Mouse (Mus musculus) ES-E14 (cell line): ENCODE results near the gene Grem1. TPM values are rescaled to one million over a fixed set of nuclear protein-coding genes. Genes with fewer than 3 reads are reported as not detected.

ENCODE experiments used
- DNase-seq: peaks from one replicate; pipeline ENCODE4 v3.0.0-alpha.2; 2013; ENCODE audit warnings: low read depth, low spot score
- H3K27ac ChIP-seq: 2 replicates; pipeline ENCODE4 v1.5.1; 2012; ENCODE audit warnings: low read depth, mild to moderate bottlenecking, low read length, moderate library complexity, mixed read lengths; ENCODE audit not compliant: poor library complexity, insufficient read depth, severe bottlenecking
- H3K36me3 ChIP-seq: 2 replicates; pipeline ENCODE4 v1.6.1; 2012; ENCODE audit warnings: mild to moderate bottlenecking, low read length, moderate library complexity, mixed read lengths; ENCODE audit not compliant: control insufficient read depth, poor library complexity, insufficient read depth, severe bottlenecking
- H3K4me1 ChIP-seq, 2 experiments: fragments of 150-350 bp in 1 of 2; sonication (generic) in 1 of 2; 2 replicates each; pipeline ENCODE4 v1.6.1; 2012; ENCODE audit warnings: low read length in 2 of 2, mild to moderate bottlenecking in 1 of 2, mixed read lengths in 1 of 2; ENCODE audit not compliant: control insufficient read depth in 2 of 2, insufficient read depth in 2 of 2, poor library complexity in 1 of 2
- H3K4me3 ChIP-seq, 2 experiments: fragments of 150-350 bp in 1 of 2; sonication (generic) in 1 of 2; 2 replicates each; pipeline ENCODE4 v1.5.1; 2012; ENCODE audit warnings: low read length in 2 of 2, low read depth in 1 of 2, mild to moderate bottlenecking in 1 of 2, mixed read lengths in 1 of 2; ENCODE audit not compliant: insufficient read depth in 1 of 2, poor library complexity in 1 of 2, severe bottlenecking in 1 of 2
- H3K9ac ChIP-seq: 2 replicates; pipeline ENCODE4 v1.6.1; 2012; ENCODE audit warnings: low read depth, mild to moderate bottlenecking, low read length, mixed read lengths; ENCODE audit not compliant: poor library complexity, insufficient read depth, severe bottlenecking
- H3K9me3 ChIP-seq: fragments of 150-350 bp; sonication (generic); 2 replicates; pipeline ENCODE4 v1.6.1; 2012; ENCODE audit warnings: low read depth, mild to moderate bottlenecking, low read length; ENCODE audit not compliant: control insufficient read depth, insufficient read depth
- CHD2 ChIP-seq: IDR thresholded peaks from 2 replicates; pipeline ENCODE4 v1.6.1; 2014; ENCODE audit warnings: mild to moderate bottlenecking, low read depth, low read length, inconsistent platforms
- HCFC1 ChIP-seq: IDR thresholded peaks from 2 replicates; pipeline ENCODE4 v1.6.1; 2012; ENCODE audit warnings: low read length, inconsistent platforms, borderline replicate concordance; ENCODE audit not compliant: insufficient read depth
- MAFK ChIP-seq: IDR thresholded peaks from 2 replicates; pipeline ENCODE4 v1.6.1; 2014; ENCODE audit warnings: mild to moderate bottlenecking, low read depth, low read length, inconsistent platforms; ENCODE audit not compliant: insufficient read depth
- ZC3H11A ChIP-seq: IDR thresholded peaks from 2 replicates; pipeline ENCODE4 v1.6.1; 2012; ENCODE audit warnings: low read depth, mild to moderate bottlenecking, inconsistent platforms, low read length, borderline replicate concordance
- ZNF384 ChIP-seq: IDR thresholded peaks from 2 replicates; pipeline ENCODE4 v1.6.1; 2012; ENCODE audit warnings: low read depth, low read length, inconsistent platforms
- in situ Hi-C, 2 experiments: fragments of 600-800 bp; cut with MboI; formaldehyde crosslinking; loops; one replicate each; pipeline ENCODE4 v1.15.1; 2025; ENCODE audit warnings: low sequenced_read_pairs in 2 of 2, inconsistent platforms in 1 of 2; ENCODE audit not compliant: unreplicated experiment in 2 of 2
- total RNA-seq: library from RNA; depleted of rRNA; stranded (reverse); fragments of 300-350 nt; gene quantifications from 2 replicates; pipeline ENCODE4 v1.2.3, GENCODE M21; 2012

Grem1 gene
- total RNA-seq, 1 experiment = 0.76 TPM

- Histone ChIP-seq H3K27ac (no peak overlapping the region), H3K4me1 (no peaks in the 10 kb centered on the region), H3K36me3 (no peaks in the 10 kb centered on the region), H3K4me3 (no peak overlapping the region), H3K9me3 (no peaks in the 10 kb centered on the region), H3K9ac (no peak overlapping the region)
- in situ Hi-C loops = no loop called here
- TF ChIP-seq ZC3H11A = no peak
- no peak for DNase-seq
These were observed 30.5 kb upstream of the Grem1 start for GRCm38 (mm10) chr2:113788821-113789387.

GRCm38 (mm10) chr2:113787882-113788281, 29.4 kb upstream of the Grem1 start:
- Histone ChIP-seq H3K27ac (no peak overlapping the region), H3K36me3 (no peaks in the 10 kb centered on the region), H3K4me3 (no peak overlapping the region), H3K9ac (no peak overlapping the region), H3K4me1 (no peaks in the 10 kb centered on the region), H3K9me3 (no peaks in the 10 kb centered on the region)
- in situ Hi-C loops = no loop called here
- no peak for TF ChIP-seq ZC3H11A
- no peak for TF ChIP-seq CHD2
- TF ChIP-seq HCFC1 = no peak
- TF ChIP-seq ZNF384 = no peak
- TF ChIP-seq MAFK = no peak
- no peak for DNase-seq

GRCm38 (mm10) chr2:113784851-113785250, 26.4 kb upstream of the Grem1 start:
- in situ Hi-C loops = no loop called here
- no peaks in the 10 kb centered on the region for H3K4me1 ChIP-seq
- DNase-seq = no peak
- no peak for TF ChIP-seq ZC3H11A
- TF ChIP-seq MAFK = no peak
- TF ChIP-seq HCFC1 = no peak
- no peak for TF ChIP-seq ZNF384
- TF ChIP-seq CHD2 = no peak
- no peak overlapping the region for H3K9ac ChIP-seq
- H3K4me3 ChIP-seq = no peak overlapping the region
- H3K9me3 ChIP-seq = no peaks in the 10 kb centered on the region
- H3K36me3 ChIP-seq = no peaks in the 10 kb centered on the region
- no peak overlapping the region for H3K27ac ChIP-seq

- no peak overlapping the region for H3K9ac ChIP-seq
- H3K4me1 ChIP-seq = no peaks in the 10 kb centered on the region
- no peaks in the 10 kb centered on the region for H3K9me3 ChIP-seq
- no peaks in the 10 kb centered on the region for H3K36me3 ChIP-seq
- in situ Hi-C loops = no loop called here
- TF ChIP-seq ZNF384 (no peak), MAFK (no peak), CHD2 (no peak), ZC3H11A (no peak), HCFC1 (no peak)
- DNase-seq = no peak
- H3K27ac ChIP-seq = no peak overlapping the region
- no peak overlapping the region for H3K4me3 ChIP-seq
These were observed 23.1 kb upstream of the Grem1 start for GRCm38 (mm10) chr2:113781521-113781920.

- TF ChIP-seq MAFK = no peak
- TF ChIP-seq HCFC1 = no peak
- TF ChIP-seq CHD2 = no peak
- no peak for TF ChIP-seq ZC3H11A
- TF ChIP-seq ZNF384 = no peak
- Histone ChIP-seq H3K4me3 (no peak overlapping the region), H3K9me3 (no peaks in the 10 kb centered on the region), H3K4me1 (no peaks in the 10 kb centered on the region), H3K9ac (no peak overlapping the region), H3K36me3 (no peaks in the 10 kb centered on the region), H3K27ac (no peak overlapping the region)
- DNase-seq = no peak
- in situ Hi-C loops = no loop called here
These were observed 22.7 kb upstream of the Grem1 start for GRCm38 (mm10) chr2:113781107-113781506.
